Mouse (Mus musculus) forelimb bud, embryonic 11.5 days (tissue): ENCODE measurements around the gene 1700049E17Rik2.
"Not testable (repeated sequence)": the region's sequence is repeated elsewhere in the genome, so short reads cannot be mapped to it uniquely, and the experiment has no call there.

Source experiments
- DNase-seq: peaks from one replicate; pipeline ENCODE4 v3.0.0-alpha.2; 2012; ENCODE audit warnings: low read depth, low spot score

The 1700049E17Rik2 gene

DNA sequence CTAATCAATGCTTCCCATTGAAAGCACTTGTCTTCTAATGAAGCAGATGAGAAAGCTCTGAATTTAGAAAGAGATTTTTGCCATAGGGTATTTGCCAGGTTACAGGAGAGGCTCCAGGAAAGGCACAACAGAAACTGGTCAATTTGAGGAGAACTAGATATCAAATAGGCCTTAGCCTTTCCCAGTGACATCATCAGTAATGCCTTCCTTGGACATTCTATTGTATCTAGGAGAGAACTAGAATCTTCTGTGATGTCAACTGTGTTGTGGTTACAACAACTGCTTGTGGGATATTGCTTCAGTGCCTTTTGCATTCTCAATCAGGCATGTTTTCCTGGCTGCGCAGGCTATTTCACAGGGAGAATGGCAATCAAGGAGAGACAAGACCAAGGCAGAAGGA is at the start of gene 1700049E17Rik2:
TSS of gene 1700049E17Rik2 (plus strand) at position 301 of the 400 bp plus-strand sequence.
- not testable (repeated sequence) for DNase-seq

DNA sequence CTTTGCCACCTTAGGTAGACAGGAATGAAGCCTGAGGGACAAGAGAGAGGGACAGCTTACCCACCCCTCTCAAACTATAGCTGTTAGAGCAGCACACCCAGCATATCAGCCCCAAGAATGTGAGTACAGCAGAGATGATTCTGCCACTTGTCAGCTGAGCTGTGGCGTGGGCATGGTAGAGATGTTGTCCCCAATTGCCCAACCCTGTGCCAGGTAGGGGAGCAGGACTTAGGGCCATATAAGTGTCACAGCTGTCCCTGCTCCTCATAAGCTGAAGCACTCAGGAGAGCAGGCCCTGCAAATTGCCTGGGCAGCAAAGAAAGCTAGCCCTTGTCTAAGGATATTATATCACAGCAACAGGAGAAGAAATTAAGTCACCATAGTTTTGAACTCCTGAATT is 48.3 kb upstream of the 1700049E17Rik2 start:
- not testable (repeated sequence) for DNase-seq

DNA sequence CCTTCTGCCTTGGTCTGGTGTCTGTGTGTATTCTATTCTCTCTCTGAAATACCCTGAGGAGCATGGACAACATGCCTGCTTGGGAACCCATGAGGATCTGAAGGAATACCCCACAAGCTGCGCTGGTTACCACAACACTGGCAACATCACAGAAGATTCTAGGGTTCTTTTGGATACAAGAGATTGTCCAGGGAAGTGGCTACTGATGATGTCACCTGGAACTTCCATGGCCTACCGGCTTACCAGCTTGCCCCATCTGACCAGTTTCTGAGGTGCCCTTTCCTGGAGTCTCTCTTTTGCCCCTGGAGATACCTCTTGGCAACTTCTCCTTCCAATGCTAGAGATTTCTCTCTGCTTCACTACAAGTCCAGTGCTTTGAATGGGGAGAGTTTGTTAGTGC is 17.5 kb upstream of the 1700049E17Rik2 start, which contains the start of gene Gm7970:
TSS of gene Gm7970 (minus strand) at position 101 of the 400 bp plus-strand sequence.
- DNase-seq: not testable (repeated sequence)

DNA sequence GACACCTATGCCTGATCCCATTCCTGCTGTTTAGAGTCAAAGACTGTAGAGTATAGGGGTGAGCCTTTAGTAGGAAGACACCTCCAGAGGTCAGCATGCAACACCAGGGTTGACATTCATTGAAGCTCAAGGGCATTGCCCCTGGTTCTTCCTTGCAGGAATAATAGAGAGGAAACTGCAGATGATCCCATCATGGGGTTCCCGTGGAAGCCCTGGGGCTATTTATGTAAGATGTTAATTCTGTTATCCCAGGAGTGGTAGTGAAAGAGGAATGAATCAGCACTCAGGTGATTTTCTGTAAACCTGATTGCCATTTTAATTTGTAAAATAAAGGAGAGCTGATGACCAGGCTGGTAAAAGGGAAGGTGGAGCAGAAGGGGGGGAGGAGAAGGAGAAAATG is 13.3 kb downstream of the 1700049E17Rik2 start:
- DNase-seq: not testable (repeated sequence)

DNA sequence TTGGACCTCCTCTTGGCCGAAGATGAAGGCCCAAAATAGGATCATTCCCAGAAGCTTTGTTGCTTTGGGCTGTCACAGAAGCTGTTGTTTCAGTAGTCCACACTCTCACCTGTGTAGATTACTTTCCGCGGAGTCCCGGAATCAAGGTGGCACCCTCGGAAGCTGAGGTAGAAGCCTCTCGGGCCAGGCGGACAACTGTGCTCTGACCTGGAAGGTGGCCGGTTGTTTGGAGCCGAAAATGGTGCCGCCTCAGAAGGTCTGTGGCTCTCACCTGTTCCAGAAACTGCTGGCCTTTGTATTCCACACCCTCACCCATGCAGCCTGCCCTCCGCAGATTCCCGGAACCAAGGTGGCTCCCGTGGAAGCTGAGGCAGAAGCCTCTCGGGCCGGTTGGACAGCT is 27.9 kb downstream of the 1700049E17Rik2 start:
- not testable (repeated sequence) for DNase-seq

DNA sequence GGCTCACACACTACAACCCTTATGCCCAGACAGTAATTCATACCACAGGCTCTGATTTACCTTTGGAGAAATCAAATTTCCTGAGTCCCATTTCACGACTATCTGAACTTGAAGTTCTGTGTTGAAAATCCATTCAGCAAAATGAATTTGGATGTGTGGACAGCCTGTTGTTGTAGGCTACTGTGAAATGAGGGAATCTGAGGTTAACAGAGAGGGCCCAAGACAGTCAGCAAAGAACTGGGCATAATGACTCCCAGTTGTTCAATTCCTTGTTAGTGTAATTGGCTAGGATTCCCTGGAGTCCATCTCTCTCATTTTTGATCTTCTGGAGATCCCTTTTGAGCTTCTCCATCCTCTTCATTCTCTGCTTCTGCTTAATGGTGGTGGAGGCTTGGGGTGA is 37.7 kb downstream of the 1700049E17Rik2 start:
- DNase-seq: not testable (repeated sequence)

DNA sequence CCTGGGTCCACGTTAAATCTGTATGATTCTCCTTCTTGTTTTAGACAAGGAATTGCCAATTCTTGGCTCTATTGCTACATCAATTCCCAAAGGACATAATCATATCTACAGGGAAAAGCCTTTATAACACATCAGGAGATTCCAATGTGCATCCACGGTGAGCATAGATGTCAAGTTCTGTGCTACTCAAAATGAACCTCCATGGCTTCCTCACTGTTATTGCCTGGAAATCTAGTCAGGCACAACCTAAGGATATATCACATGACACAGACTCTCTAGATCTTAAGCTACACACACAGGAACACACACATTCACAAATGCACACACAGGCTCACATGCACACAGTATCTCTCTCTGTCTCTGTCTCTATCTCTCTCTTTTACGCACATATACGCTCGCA is 49.5 kb downstream of the 1700049E17Rik2 start:
- not testable (repeated sequence) for DNase-seq

DNA sequence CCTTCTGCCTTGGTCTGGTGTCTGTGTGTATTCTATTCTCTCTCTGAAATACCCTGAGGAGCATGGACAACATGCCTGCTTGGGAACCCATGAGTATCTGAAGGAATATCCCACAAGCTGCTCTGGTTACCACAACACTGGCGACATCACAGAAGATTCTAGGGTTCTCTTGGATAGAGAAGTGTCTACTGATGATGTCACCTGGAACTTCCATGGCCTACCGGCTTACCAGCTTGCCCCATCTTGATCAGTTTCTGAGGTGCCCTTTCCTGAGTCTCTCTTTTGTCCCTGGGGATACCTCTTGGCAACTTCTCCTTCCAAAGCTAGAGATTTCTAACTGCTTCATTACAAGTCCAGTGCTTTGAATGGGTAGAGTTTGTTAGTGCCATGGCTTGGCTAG is 51.5 kb downstream of the 1700049E17Rik2 start, which contains the start of gene Gm3072:
TSS of gene Gm3072 (minus strand) at position 101 of the 400 bp plus-strand sequence.
- DNase-seq: not testable (repeated sequence)

DNA sequence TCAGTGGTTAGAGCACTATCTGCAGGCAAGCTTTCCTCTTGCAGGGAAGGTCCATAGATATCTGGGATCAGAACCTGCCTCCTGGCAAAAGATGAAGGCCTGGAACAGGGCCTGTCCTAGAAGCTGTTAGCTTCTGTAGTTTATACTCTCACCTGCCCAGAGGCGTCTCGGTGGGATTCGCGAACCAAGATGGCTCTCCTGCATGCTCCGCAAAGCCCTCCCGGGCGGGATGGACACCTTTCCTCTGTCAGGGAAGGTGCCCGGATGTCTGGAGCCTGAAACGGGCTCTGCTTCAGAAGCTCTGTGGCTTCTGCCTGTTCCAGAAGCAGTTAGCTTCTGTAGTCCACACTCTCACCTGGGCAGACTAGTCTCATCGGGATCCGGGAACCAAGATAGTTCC is 57.1 kb downstream of the 1700049E17Rik2 start:
- DNase-seq: not testable (repeated sequence)
